Mouse (Mus musculus): ENCODE results near the gene Ech1. TPM values are rescaled to one million over a fixed set of nuclear protein-coding genes. Genes with fewer than 3 reads are reported as not detected.

The Ech1 gene
- total and polyA plus RNA-seq, 2 experiments = 625 to 636 TPM

GRCm38 (mm10) chr7:28822556-28822955, 2.5 kb upstream of the Ech1 start:
- H3K4me1 ChIP-seq (ENCODE audit: control insufficient read depth, insufficient read depth, low read length) = peaks cover 51% of the 10 kb centered on the region
- no peaks in the 10 kb centered on the region for H3K27me3 ChIP-seq (ENCODE audit: control insufficient read depth, insufficient read depth, low read length)
- peak overlapping the region; percentile 36 for H3K27ac ChIP-seq (replicated peaks; ENCODE audit: insufficient read depth, low read depth, low read length)
- DNase-seq (ENCODE audit: extremely low read depth, low read depth, low spot score) = no peak
- WGBS = 59% methylated on average over 1 of the region's 1 CpGs
- no peak overlapping the region for H3K4me3 ChIP-seq (ENCODE audit: insufficient read depth, low read depth, low read length)
- TF ChIP-seq POLR2A (IDR thresholded peaks at IDR 0.05; ENCODE audit: extremely low read depth, insufficient read depth, low read length) (no peak), CTCF (IDR thresholded peaks at IDR 0.05; ENCODE audit: low read depth, low read length) (no peak)
- peaks cover 46% of the 10 kb centered on the region for H3K36me3 ChIP-seq (ENCODE audit: control insufficient read depth, insufficient read depth, low read length)
- H3K9ac ChIP-seq (ENCODE audit: low read depth, low read length) = no peak overlapping the region
- H3K79me2 ChIP-seq (ENCODE audit: control insufficient read depth, insufficient read depth, low read length) = peaks cover 3% of the 10 kb centered on the region; the same call in 1 of the 2 replicates

- TF ChIP-seq CTCF (IDR thresholded peaks at IDR 0.05; ENCODE audit: low read depth, low read length) (no peak), POLR2A (IDR thresholded peaks at IDR 0.05; ENCODE audit: extremely low read depth, insufficient read depth, low read length) (no peak)
- DNase-seq (ENCODE audit: extremely low read depth, low read depth, low spot score) = peak; percentile 70
- Histone ChIP-seq H3K27ac (replicated peaks; ENCODE audit: insufficient read depth, low read depth, low read length) (peak overlapping the region; percentile 36), H3K4me1 (ENCODE audit: control insufficient read depth, insufficient read depth, low read length) (peaks cover 49% of the 10 kb centered on the region), H3K9ac (ENCODE audit: low read depth, low read length) (peak overlapping the region; percentile 34; the same call in 1 of the 2 replicates), H3K36me3 (ENCODE audit: control insufficient read depth, insufficient read depth, low read length) (peaks cover 43% of the 10 kb centered on the region), H3K4me3 (ENCODE audit: insufficient read depth, low read depth, low read length) (no peak overlapping the region), H3K79me2 (ENCODE audit: control insufficient read depth, insufficient read depth, low read length) (peaks cover 3% of the 10 kb centered on the region; the same call in 1 of the 2 replicates), H3K27me3 (ENCODE audit: control insufficient read depth, insufficient read depth, low read length) (no peaks in the 10 kb centered on the region)
- 26% methylated on average over 10 of the region's 10 CpGs for WGBS
These were observed 1.8 kb upstream of the Ech1 start for GRCm38 (mm10) chr7:28822993-28823903.

- Histone ChIP-seq H3K27ac (replicated peaks; ENCODE audit: insufficient read depth, low read depth, low read length) (peak overlapping the region; percentile 94), H3K9ac (ENCODE audit: low read depth, low read length) (no peak overlapping the region), H3K36me3 (ENCODE audit: control insufficient read depth, insufficient read depth, low read length) (peaks cover 42% of the 10 kb centered on the region), H3K4me1 (ENCODE audit: control insufficient read depth, insufficient read depth, low read length) (peaks cover 47% of the 10 kb centered on the region), H3K27me3 (ENCODE audit: control insufficient read depth, insufficient read depth, low read length) (no peaks in the 10 kb centered on the region), H3K4me3 (ENCODE audit: insufficient read depth, low read depth, low read length) (no peak overlapping the region), H3K79me2 (ENCODE audit: control insufficient read depth, insufficient read depth, low read length) (peaks cover 3% of the 10 kb centered on the region; the same call in 1 of the 2 replicates)
- no peak for TF ChIP-seq CTCF (IDR thresholded peaks at IDR 0.05; ENCODE audit: low read depth, low read length)
- TF ChIP-seq POLR2A (IDR thresholded peaks at IDR 0.05; ENCODE audit: extremely low read depth, insufficient read depth, low read length) = no peak
- WGBS = 27% methylated on average over 2 of the region's 2 CpGs
- no peak for DNase-seq (ENCODE audit: extremely low read depth, low read depth, low spot score)
These were observed 1.1 kb upstream of the Ech1 start for GRCm38 (mm10) chr7:28823932-28824331.

GRCm38 (mm10) chr7:28825686-28826401, 827 bp downstream of the Ech1 start:
- H3K79me2 ChIP-seq (ENCODE audit: control insufficient read depth, insufficient read depth, low read length) = peaks cover 3% of the 10 kb centered on the region; the same call in 1 of the 2 replicates
- peak overlapping the region; percentile 60 for H3K4me3 ChIP-seq (ENCODE audit: insufficient read depth, low read depth, low read length)
- DNase-seq (ENCODE audit: extremely low read depth, low read depth, low spot score) = peak; percentile 48
- H3K4me1 ChIP-seq (ENCODE audit: control insufficient read depth, insufficient read depth, low read length) = peaks cover 35% of the 10 kb centered on the region
- H3K27me3 ChIP-seq (ENCODE audit: control insufficient read depth, insufficient read depth, low read length) = no peaks in the 10 kb centered on the region
- 2% methylated on average over 11 of the region's 11 CpGs for WGBS
- TF ChIP-seq POLR2A (IDR thresholded peaks at IDR 0.05; ENCODE audit: extremely low read depth, insufficient read depth, low read length) = no peak
- peak; percentile 28; the same call in 1 of the 2 replicates for TF ChIP-seq CTCF (IDR thresholded peaks at IDR 0.05; ENCODE audit: low read depth, low read length)
- peaks cover 36% of the 10 kb centered on the region for H3K36me3 ChIP-seq (ENCODE audit: control insufficient read depth, insufficient read depth, low read length)
- peak overlapping the region; percentile 85 for H3K27ac ChIP-seq (replicated peaks; ENCODE audit: insufficient read depth, low read depth, low read length)
- peak overlapping the region; percentile 84 for H3K9ac ChIP-seq (ENCODE audit: low read depth, low read length)

- H3K27me3 ChIP-seq (ENCODE audit: control insufficient read depth, insufficient read depth, low read length) = no peaks in the 10 kb centered on the region
- H3K79me2 ChIP-seq (ENCODE audit: control insufficient read depth, insufficient read depth, low read length) = peaks cover 3% of the 10 kb centered on the region; the same call in 1 of the 2 replicates
- WGBS = 56% methylated on average over 7 of the region's 7 CpGs
- peak overlapping the region; percentile 60 for H3K4me3 ChIP-seq (ENCODE audit: insufficient read depth, low read depth, low read length)
- H3K4me1 ChIP-seq (ENCODE audit: control insufficient read depth, insufficient read depth, low read length) = peaks cover 29% of the 10 kb centered on the region
- peaks cover 36% of the 10 kb centered on the region for H3K36me3 ChIP-seq (ENCODE audit: control insufficient read depth, insufficient read depth, low read length)
- peak overlapping the region; percentile 84 for H3K9ac ChIP-seq (ENCODE audit: low read depth, low read length)
- DNase-seq (ENCODE audit: extremely low read depth, low read depth, low spot score) = peak; percentile 63
- peak overlapping the region; percentile 85 for H3K27ac ChIP-seq (replicated peaks; ENCODE audit: insufficient read depth, low read depth, low read length)
- TF ChIP-seq POLR2A (IDR thresholded peaks at IDR 0.05; ENCODE audit: extremely low read depth, insufficient read depth, low read length) = no peak
- TF ChIP-seq CTCF (IDR thresholded peaks at IDR 0.05; ENCODE audit: low read depth, low read length) = no peak
These were observed 1.4 kb downstream of the Ech1 start for GRCm38 (mm10) chr7:28826402-28826772.
